Mouse (Mus musculus) midbrain, embryonic 10.5 days (tissue): ENCODE measurements around the gene Fbxo7. TPM values are rescaled to one million over a fixed set of nuclear protein-coding genes. Genes with fewer than 3 reads are reported as not detected.

Source experiments
- DNase-seq: peaks from one replicate; pipeline ENCODE4 v3.0.0-alpha.2; 2017; ENCODE audit warnings: low spot score
- H3K27ac ChIP-seq: fragments of 300-500 bp; sonication (generic); replicated peaks from 2 replicates; pipeline ENCODE4 v1.5.1; 2016; ENCODE audit warnings: mild to moderate bottlenecking
- H3K27me3 ChIP-seq: fragments of 300-500 bp; sonication (generic); 2 replicates; pipeline ENCODE4 v1.6.1; 2016; ENCODE audit warnings: low read depth, mild to moderate bottlenecking; ENCODE audit not compliant: poor library complexity, severe bottlenecking
- H3K36me3 ChIP-seq: fragments of 300-500 bp; sonication (generic); 2 replicates; pipeline ENCODE4 v1.6.1; 2016; ENCODE audit warnings: mild to moderate bottlenecking, moderate library complexity
- H3K4me1 ChIP-seq: fragments of 300-500 bp; sonication (generic); 2 replicates; pipeline ENCODE4 v1.6.1; 2016
- H3K4me3 ChIP-seq: fragments of 300-500 bp; sonication (generic); 2 replicates; pipeline ENCODE4 v1.5.1; 2016; ENCODE audit warnings: mild to moderate bottlenecking, moderate library complexity
- H3K9me3 ChIP-seq: fragments of 300-500 bp; sonication (generic); replicated peaks from 2 replicates; pipeline ENCODE4 v1.6.1; 2016; ENCODE audit warnings: mild to moderate bottlenecking
- WGBS: fragments of 180-500 bp; shearing (Covaris S2); methylation state at CpG from one replicate; pipeline ENCODE4 v1.1.7; 2016; 5-methylcytosine and 5-hydroxymethylcytosine counted together
- polyA plus RNA-seq: library from polyadenylated mRNA; unstranded; fragments of >200 nt; fragmentation: Nextera tagmentation; extraction: Ambion mirVana; gene quantifications from 2 replicates; pipeline ENCODE4 v1.2.1, GENCODE M21; 2016

Fbxo7 gene
- polyA plus RNA-seq: 16.2 and 16.9 TPM in 2 replicates

DNA sequence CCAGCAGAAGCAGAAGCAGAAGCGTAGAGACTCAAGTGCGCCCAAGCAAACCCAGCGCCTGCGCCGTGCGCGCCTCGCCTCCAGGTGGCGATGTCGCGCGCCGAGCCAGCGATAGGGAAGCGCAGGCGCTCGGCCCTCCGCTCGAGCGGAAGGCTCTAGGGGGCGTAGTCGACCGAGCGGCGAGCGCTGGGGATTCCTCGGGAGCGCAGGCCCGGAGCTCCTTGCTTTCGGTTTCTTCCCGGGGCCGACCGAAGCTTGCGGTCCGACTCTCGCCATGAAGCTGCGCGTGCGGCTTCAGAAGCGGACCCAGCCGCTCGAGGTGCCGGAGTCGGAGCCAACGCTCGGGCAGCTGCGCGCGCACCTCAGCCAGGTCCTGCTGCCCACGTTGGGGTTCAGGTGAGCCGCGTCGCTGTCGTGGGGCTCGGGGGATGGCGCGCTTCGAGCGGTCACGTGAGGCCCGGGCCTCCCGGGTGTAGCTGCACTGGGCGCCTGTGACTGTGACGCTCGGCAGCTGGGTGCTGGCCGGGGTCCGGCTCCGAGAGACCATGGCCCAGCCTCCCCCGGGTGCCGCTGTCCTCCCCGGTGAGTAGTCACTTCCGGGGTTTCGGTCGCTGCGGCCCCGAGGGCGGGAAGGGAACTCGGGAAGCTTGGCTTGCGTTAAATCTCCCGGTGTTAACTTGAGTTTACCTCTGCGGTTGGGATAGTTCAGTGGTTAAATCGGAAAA is at the start of gene Fbxo7:
TSS of gene Fbxo7 (plus strand) at position 224 of the 725 bp plus-strand sequence.
- H3K9me3 ChIP-seq: no peaks in the 10 kb centered on the region
- DNase-seq: peak; percentile 89
- WGBS: under 1% methylated on average over 82 of the region's 82 CpGs
- H3K36me3 ChIP-seq: 0 out of 2 replicates have a peak, but pooled peaks cover 7% of the 10 kb centered on the region
- no peaks in the 10 kb centered on the region for H3K27me3 ChIP-seq
- H3K4me3 ChIP-seq: peak within 1 kb of the TSS; percentile 86
- peak within 1 kb of the TSS; percentile 92 for H3K27ac ChIP-seq
- H3K4me1 ChIP-seq: peaks cover 11% of the 10 kb centered on the region

DNA sequence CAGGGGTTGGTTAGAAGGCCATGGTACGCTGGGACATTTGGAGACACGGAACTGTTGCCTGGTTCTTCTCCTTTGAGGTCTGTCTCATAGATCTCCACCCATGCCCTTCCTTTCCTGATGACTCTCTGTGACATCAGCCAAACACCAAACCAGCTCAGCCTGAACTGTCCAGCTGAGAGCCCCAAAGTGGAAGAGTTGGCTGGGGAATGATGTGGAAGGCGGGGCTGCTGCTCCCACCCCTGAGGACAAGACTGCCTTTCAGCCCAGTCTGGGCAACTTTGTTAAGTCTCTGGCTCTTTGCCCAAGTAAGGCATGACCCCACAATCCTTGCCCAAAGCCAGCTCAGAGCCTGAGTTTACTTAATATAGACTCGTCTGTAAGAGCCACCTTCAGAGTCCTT is 48.9 kb upstream of the Fbxo7 start:
- Histone ChIP-seq H3K4me3 (no peak overlapping the region), H3K9me3 (peaks cover 3% of the 10 kb centered on the region; the same call in 1 of the 2 replicates), H3K36me3 (no peaks in the 10 kb centered on the region), H3K4me1 (no peaks in the 10 kb centered on the region), H3K27me3 (no peaks in the 10 kb centered on the region), H3K27ac (no peak overlapping the region)
- DNase-seq: no peak
- WGBS: 79% methylated on average over 4 of the region's 4 CpGs

DNA sequence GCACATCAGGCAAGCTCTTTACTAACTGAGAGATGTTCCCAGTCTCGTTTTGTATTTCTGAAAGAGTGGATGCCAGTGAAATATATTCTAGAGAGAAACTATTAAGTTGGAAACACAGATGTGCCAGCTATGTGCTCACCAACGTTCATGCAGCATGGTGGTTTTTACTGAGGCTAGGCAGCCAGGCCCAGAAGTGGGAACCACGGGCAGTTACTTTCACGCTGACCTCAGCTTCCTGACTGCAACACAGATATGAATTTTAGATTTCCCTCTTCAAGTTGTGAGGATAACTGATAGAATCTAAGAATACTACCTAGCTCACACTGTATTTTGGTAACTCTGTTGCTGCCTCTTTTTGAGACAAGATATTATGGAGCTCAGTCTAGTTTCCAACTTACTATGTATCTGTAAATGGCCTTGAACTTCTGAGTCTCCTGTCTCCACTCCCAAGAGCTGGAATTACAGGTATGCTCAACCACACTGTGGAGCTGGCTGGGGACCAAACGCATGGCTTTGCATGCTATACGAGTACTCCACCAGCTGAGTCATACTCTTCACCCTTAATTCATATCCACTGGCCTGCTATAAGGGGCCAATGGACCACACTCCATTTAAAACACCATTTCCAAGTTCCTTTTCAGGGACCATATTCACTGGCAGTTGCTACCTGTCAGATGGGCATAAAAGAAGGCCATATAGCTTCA is 32.2 kb upstream of the Fbxo7 start:
- Histone ChIP-seq H3K4me1 (no peaks in the 10 kb centered on the region), H3K27ac (no peak overlapping the region), H3K36me3 (no peaks in the 10 kb centered on the region), H3K9me3 (no peaks in the 10 kb centered on the region), H3K27me3 (no peaks in the 10 kb centered on the region), H3K4me3 (no peak overlapping the region)
- DNase-seq: no peak
- WGBS: 84% methylated on average over 6 of the region's 6 CpGs

DNA sequence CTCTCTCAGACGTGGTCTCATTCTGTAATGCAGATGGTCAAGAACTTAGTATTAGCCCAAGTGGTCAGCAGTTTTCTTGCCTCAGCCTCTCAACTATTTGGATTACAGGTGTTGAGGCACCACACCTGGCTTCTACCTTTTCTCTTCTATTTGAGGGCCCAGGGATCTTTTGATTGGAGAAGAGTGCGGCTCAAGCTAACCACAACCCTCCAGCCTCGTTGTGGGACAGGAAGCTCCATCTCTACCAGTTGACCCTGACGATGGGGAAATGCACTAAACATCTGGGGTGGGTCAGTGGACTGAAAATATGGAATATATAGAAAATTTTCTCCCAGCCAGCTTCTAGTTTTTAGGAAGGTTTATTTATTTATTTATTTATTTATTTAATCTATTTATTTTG is 29.4 kb upstream of the Fbxo7 start:
- 89% methylated on average over 4 of the region's 4 CpGs for WGBS
- H3K9me3 ChIP-seq: no peaks in the 10 kb centered on the region
- H3K4me1 ChIP-seq: no peaks in the 10 kb centered on the region
- H3K27ac ChIP-seq: no peak overlapping the region
- H3K27me3 ChIP-seq: no peaks in the 10 kb centered on the region
- no peaks in the 10 kb centered on the region for H3K36me3 ChIP-seq
- no peak overlapping the region for H3K4me3 ChIP-seq
- DNase-seq: no peak

DNA sequence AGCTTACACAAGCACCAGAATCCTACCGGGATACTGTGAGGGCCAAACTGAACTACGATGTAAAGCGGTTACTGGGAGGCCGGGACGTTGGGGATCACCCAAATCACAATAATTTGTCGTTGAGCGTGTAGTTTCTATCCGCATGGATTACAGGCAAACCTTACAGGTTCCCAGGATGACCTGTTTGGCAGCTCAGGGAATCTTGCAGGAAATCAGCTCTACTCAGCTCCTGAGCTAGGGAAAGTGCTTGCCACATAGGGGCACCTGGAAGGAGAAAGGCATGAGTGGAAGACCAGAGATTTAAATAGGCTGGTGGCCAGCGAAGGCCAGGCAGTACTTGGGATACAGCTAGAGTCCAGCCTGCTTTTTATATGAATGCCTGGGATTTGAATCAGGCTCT is 27.9 kb upstream of the Fbxo7 start:
- 86% methylated on average over 9 of the region's 9 CpGs for WGBS

DNA sequence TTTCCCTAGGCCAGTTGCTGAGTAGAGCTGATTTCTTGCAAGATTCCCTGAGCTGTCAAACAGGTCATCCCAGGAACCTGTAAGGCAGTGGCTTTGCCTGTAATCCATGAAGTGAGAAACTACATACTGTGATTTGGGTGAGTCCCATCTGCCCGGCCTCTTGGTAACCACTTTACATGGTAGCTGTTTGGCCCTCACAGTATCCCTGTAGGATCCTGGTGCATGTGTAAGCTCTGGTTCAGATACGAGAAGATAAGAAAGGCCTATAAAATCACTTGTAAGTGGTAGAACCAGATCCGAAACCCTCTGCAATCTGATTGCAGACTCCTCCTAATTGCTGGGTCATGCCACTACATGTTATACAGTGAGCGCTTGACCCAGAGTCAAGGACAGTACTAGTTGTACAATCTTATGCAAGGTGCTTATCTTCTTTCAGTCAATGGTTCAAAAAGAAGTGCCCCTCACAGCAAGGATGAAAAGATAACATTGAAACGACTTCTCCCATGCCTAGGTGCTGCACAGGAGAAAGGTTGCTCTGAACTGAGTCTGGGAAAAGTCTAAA is 27.1 kb upstream of the Fbxo7 start:
- Histone ChIP-seq H3K27me3 (no peaks in the 10 kb centered on the region), H3K4me3 (no peak overlapping the region), H3K4me1 (no peaks in the 10 kb centered on the region), H3K9me3 (no peaks in the 10 kb centered on the region), H3K36me3 (no peaks in the 10 kb centered on the region), H3K27ac (no peak overlapping the region)
- no peak for DNase-seq
- WGBS: 91% methylated on average over 5 of the region's 5 CpGs

More for the DNA sequence above, 27.9 kb upstream of the Fbxo7 start:
- H3K36me3 ChIP-seq: no peaks in the 10 kb centered on the region
- H3K4me3 ChIP-seq: no peak overlapping the region
- no peak overlapping the region for H3K27ac ChIP-seq
- no peaks in the 10 kb centered on the region for H3K4me1 ChIP-seq
- H3K27me3 ChIP-seq: no peaks in the 10 kb centered on the region
- H3K9me3 ChIP-seq: no peaks in the 10 kb centered on the region
- DNase-seq: no peak

DNA sequence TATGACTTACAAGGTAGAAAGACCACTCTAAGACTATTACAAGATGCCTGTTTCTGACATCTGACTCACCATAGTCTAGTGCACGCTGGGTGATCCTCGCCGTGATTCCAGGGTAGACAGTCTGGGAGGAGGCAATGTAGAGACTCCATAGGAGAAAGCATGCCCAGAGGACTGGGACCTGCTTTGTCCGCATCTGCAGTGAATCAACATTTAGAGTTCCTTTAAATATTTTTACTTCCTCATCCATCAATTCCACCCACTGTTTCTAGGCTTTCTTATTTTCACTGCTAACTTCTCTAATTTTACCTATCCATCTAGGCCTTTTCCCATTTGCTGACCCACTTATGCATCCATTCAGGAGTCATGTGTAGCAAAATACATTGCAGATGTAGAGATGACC is 21.3 kb upstream of the Fbxo7 start:
- no peak for DNase-seq
- H3K4me1 ChIP-seq: no peaks in the 10 kb centered on the region

DNA sequence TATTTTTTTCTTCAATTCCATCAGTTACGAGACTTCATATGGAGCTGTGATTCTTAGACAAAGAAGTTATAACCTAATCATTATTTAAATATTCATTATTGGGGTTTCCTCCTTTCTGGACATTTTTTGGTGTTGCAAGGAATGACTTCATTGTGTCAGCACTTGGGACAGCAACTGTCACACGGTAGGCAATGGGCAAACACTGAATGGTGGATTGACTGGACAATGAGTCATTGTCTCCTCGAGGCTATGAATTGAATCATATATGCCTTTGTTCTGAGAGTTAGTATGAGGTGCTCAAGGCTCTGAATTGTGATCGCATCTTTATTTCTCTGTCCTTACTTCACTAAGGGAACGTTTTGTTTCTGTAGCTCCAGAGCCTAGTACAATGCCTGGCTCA is 15.3 kb upstream of the Fbxo7 start:
- WGBS: 80% methylated on average over 5 of the region's 5 CpGs
- H3K4me1 ChIP-seq: no peaks in the 10 kb centered on the region

More for the DNA sequence above, 21.3 kb upstream of the Fbxo7 start:
- H3K27me3 ChIP-seq: no peaks in the 10 kb centered on the region
- H3K9me3 ChIP-seq: no peaks in the 10 kb centered on the region
- 91% methylated on average over 4 of the region's 4 CpGs for WGBS
- no peak overlapping the region for H3K4me3 ChIP-seq
- H3K27ac ChIP-seq: no peak overlapping the region
- no peaks in the 10 kb centered on the region for H3K36me3 ChIP-seq

DNA sequence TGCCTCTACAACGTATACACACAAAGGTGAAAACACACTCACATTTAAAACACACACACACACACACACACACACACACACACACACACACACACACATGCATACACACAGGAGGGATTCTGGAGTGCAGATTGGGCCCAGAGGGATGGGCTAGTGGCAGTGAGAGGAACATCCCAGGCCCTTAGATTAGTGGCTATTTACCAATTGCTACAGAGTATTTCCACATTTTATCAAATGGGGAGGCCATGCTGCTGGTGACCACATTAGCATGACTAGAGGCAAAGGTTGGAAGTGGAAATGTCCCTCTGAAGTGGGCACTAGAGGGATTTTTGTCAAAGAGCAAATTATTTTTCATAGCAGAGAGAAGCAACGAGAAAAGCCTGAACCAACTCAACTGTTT is 12.1 kb upstream of the Fbxo7 start:
- Histone ChIP-seq H3K4me3 (no peak overlapping the region), H3K4me1 (no peaks in the 10 kb centered on the region), H3K27me3 (no peaks in the 10 kb centered on the region), H3K36me3 (no peaks in the 10 kb centered on the region), H3K27ac (no peak overlapping the region), H3K9me3 (no peaks in the 10 kb centered on the region)
- WGBS: 94% methylated on average over 2 of the region's 2 CpGs
- DNase-seq: no peak

More for the DNA sequence above, 15.3 kb upstream of the Fbxo7 start:
- H3K4me3 ChIP-seq: no peak overlapping the region
- no peaks in the 10 kb centered on the region for H3K27me3 ChIP-seq
- DNase-seq: no peak
- H3K36me3 ChIP-seq: no peaks in the 10 kb centered on the region
- no peak overlapping the region for H3K27ac ChIP-seq
- no peaks in the 10 kb centered on the region for H3K9me3 ChIP-seq

DNA sequence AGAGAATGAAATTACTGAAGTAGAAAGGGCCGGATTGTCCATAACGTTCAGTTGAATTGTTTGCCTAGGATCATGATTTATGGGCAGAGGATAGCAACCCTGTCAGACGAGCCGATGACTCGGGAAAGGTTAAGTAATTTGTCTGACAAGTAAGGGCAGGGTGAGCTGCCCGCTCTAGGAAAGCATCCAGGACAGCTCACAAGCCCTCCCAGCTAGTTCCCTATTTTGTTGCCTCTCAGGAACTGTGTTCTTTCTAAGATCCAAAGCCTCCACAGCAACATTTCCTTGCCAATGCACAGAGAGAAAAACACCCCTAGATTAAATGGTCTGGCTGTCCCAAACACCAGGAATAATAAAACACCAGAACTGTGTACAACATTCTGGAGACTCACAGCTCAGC is 11.1 kb upstream of the Fbxo7 start:
- no peaks in the 10 kb centered on the region for H3K36me3 ChIP-seq
- H3K9me3 ChIP-seq: no peaks in the 10 kb centered on the region
- no peak overlapping the region for H3K27ac ChIP-seq
- 89% methylated on average over 6 of the region's 6 CpGs for WGBS
- DNase-seq: no peak
- no peaks in the 10 kb centered on the region for H3K27me3 ChIP-seq
- no peaks in the 10 kb centered on the region for H3K4me1 ChIP-seq
- no peak overlapping the region for H3K4me3 ChIP-seq

DNA sequence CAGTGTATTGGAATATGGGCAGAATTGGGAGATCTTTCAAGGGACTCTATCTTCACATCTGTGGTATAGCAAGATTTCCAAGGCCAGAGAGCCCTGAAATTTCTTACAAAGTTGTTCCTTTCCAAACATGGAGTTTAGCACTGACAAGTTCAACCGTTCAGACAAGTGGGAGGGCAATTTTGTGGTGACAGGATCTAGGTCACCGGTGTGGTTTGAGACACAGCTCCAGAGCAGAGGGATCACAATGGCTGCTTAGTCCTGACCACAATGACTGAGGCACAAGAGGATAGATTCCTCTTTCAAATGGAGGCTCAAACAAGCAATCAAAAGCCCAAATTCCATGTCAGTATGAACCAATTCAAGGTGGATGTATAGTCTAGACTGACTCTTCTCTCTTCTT is 10.6 kb upstream of the Fbxo7 start:
- Histone ChIP-seq H3K4me3 (no peak overlapping the region), H3K36me3 (no peaks in the 10 kb centered on the region), H3K9me3 (no peaks in the 10 kb centered on the region), H3K4me1 (no peaks in the 10 kb centered on the region), H3K27me3 (no peaks in the 10 kb centered on the region), H3K27ac (no peak overlapping the region)
- DNase-seq: no peak
- WGBS: 80% methylated on average over 2 of the region's 2 CpGs

DNA sequence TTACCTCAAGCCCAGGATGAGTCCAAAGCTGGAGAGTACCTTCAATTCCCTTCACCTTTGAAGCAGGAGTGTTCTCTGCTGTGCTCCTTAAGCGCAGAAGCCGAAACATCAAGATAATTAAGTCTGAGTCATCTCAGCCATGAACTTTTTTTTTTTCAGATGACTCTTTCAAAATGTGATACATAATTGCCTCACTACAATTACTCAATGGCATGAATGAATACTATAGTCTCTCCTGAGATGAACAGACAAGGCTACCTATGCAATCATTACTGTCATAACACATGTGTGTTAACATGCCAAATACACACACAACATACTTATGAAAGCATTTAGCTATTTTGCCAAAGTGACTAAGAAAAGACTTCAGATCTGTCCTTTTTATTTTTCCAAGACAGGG is 10.0 kb upstream of the Fbxo7 start, which contains the start of gene Bpifc:
TSS of gene Bpifc (minus strand) at position 115 of the 400 bp plus-strand sequence.
- 97% methylated on average over 2 of the region's 2 CpGs for WGBS
- H3K4me3 ChIP-seq: no peak within 1 kb of the TSS
- H3K9me3 ChIP-seq: no peaks in the 10 kb centered on the region
- no peak for DNase-seq
- H3K27me3 ChIP-seq: no peaks in the 10 kb centered on the region
- no peak within 1 kb of the TSS for H3K27ac ChIP-seq
- no peaks in the 10 kb centered on the region for H3K36me3 ChIP-seq
- H3K4me1 ChIP-seq: no peaks in the 10 kb centered on the region

DNA sequence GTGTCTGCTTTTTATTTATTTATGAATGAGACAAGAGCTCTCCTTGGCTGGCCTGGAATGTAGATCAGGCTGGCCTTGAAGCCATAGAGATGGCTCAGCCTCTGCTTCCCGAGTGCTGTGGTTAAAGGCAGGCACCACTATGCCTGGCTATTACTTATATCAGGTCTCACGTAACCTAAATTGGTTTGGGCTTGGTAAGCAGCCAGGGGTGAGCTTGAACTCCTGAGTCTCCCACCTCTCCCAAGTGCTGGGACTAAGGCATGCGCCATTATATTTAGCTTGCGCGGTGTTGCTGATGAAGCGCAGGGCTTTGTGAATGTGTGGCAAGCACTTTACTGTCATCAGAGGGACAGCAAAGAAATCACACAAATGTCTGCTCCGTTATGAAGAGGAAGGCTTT is 4.0 kb upstream of the Fbxo7 start:
- H3K4me3 ChIP-seq: no peak overlapping the region
- H3K4me1 ChIP-seq: peaks cover 8% of the 10 kb centered on the region
- H3K9me3 ChIP-seq: no peaks in the 10 kb centered on the region
- WGBS: 91% methylated on average over 7 of the region's 7 CpGs
- no peaks in the 10 kb centered on the region for H3K36me3 ChIP-seq
- no peaks in the 10 kb centered on the region for H3K27me3 ChIP-seq
- no peak for DNase-seq
- H3K27ac ChIP-seq: no peak overlapping the region
